Mouse (Mus musculus): ENCODE measurements around the gene Ap3b1. TPM values are rescaled to one million over a fixed set of nuclear protein-coding genes. Genes with fewer than 3 reads are reported as not detected.

Ap3b1 gene
- polyA plus RNA-seq, 1 experiment from 2014 or later = 41.3 TPM

DNA sequence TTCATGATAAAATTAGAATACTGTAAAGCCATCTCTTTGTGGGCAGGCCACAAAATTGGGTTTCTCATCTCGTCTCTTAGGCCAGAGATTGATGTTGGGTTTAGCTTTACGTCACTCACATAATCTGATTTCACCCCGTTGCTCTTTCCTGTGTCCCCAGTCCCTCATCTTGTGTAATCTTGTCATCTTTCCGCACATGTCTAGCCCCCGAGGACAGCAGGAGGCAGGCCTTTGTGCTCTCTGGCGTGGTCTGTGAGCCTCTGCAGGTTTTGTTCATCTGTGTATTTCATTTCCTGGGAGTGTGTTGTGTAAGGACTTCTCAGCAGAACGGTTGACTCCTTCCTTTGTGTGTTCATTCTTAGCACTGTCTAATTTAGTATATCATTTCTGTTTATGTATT, 90.8 kb downstream of the Ap3b1 start:
- WGBS = 77% methylated on average over 7 of the region's 7 CpGs
- no peak for DNase-seq (ENCODE audit: low spot score)

GRCm38 (mm10) chr13:94451229-94451628, 92.5 kb downstream of the Ap3b1 start:
- Histone ChIP-seq H3K4me2 (ENCODE audit: low read depth, low read length, severe bottlenecking) (no peak overlapping the region), H3K9ac (ENCODE audit: low read length) (no peak overlapping the region), H3K4me1 (replicated peaks; ENCODE audit: control insufficient read depth, insufficient read depth, low read length) (no peaks in the 10 kb centered on the region), H3K27me3 (ENCODE audit: control insufficient read depth, insufficient read depth, low read length) (no peaks in the 10 kb centered on the region), H3K27ac (ENCODE audit: low read depth, low read length) (no peak overlapping the region), H3K9me3 (ENCODE audit: control insufficient read depth, low read length) (no peaks in the 10 kb centered on the region), H3K36me3 (ENCODE audit: control insufficient read depth, insufficient read depth, low read length) (no peaks in the 10 kb centered on the region; the same call in 1 of the 2 replicates), H3K4me3 (ENCODE audit: low read depth, low read length) (no peak overlapping the region)
- peak; percentile 56; the same call in 1 of the 2 replicates for ATAC-seq (replicated peaks; ENCODE audit: low FRiP score)
- DNase-seq (ENCODE audit: low spot score) = peak; percentile 71
- WGBS = 51% methylated on average over 6 of the region's 6 CpGs

More for the DNA sequence above, 90.8 kb downstream of the Ap3b1 start:
- no peaks in the 10 kb centered on the region for H3K27me3 ChIP-seq (ENCODE audit: control insufficient read depth, insufficient read depth, low read length)
- H3K4me2 ChIP-seq (ENCODE audit: low read depth, low read length, severe bottlenecking) = no peak overlapping the region
- no peak for ATAC-seq (replicated peaks; ENCODE audit: low FRiP score)
- H3K9ac ChIP-seq (ENCODE audit: low read length) = no peak overlapping the region
- H3K36me3 ChIP-seq (ENCODE audit: control insufficient read depth, insufficient read depth, low read length) = no peaks in the 10 kb centered on the region; the same call in 1 of the 2 replicates
- H3K4me1 ChIP-seq (replicated peaks; ENCODE audit: control insufficient read depth, insufficient read depth, low read length) = no peaks in the 10 kb centered on the region
- H3K27ac ChIP-seq (ENCODE audit: low read depth, low read length) = no peak overlapping the region
- H3K4me3 ChIP-seq (ENCODE audit: low read depth, low read length) = no peak overlapping the region
- no peaks in the 10 kb centered on the region for H3K9me3 ChIP-seq (ENCODE audit: control insufficient read depth, low read length)

- H3K4me3 ChIP-seq (ENCODE audit: low read depth, low read length) = no peak overlapping the region
- ATAC-seq (replicated peaks; ENCODE audit: low FRiP score) = no peak
- 87% methylated on average over 12 of the region's 12 CpGs for WGBS
- no peak overlapping the region for H3K4me2 ChIP-seq (ENCODE audit: low read depth, low read length, severe bottlenecking)
- no peaks in the 10 kb centered on the region for H3K27me3 ChIP-seq (ENCODE audit: control insufficient read depth, insufficient read depth, low read length)
- DNase-seq (ENCODE audit: low spot score) = no peak
- no peaks in the 10 kb centered on the region for H3K9me3 ChIP-seq (ENCODE audit: control insufficient read depth, low read length)
- no peaks in the 10 kb centered on the region for H3K36me3 ChIP-seq (ENCODE audit: control insufficient read depth, insufficient read depth, low read length)
- no peak overlapping the region for H3K27ac ChIP-seq (ENCODE audit: low read depth, low read length)
- H3K9ac ChIP-seq (ENCODE audit: low read length) = no peak overlapping the region
- no peaks in the 10 kb centered on the region for H3K4me1 ChIP-seq (replicated peaks; ENCODE audit: control insufficient read depth, insufficient read depth, low read length)
These were observed 95.4 kb downstream of the Ap3b1 start for GRCm38 (mm10) chr13:94454131-94454530.

DNA sequence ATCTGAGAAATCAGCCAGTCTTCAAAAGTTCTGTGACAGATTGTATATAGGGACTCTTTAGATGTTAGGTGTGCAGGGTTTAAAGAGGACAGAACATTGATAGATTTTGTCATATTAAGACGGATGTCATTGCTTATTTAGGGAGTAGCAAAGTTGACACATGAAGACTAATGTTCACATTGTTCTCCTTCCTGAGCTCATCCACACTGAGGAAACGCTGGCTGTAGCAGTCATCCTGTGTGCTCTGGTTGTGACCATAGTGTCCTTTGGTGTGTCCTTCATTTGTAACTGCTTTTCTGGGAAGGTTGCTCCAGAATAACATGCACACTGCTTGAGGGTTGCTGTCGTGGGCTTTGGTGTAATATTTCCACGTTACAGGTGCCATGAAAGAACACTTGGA, 100.4 kb downstream of the Ap3b1 start:
- Histone ChIP-seq H3K9ac (ENCODE audit: low read length) (no peak overlapping the region), H3K27ac (ENCODE audit: low read depth, low read length) (no peak overlapping the region), H3K4me2 (ENCODE audit: low read depth, low read length, severe bottlenecking) (no peak overlapping the region), H3K9me3 (ENCODE audit: control insufficient read depth, low read length) (no peaks in the 10 kb centered on the region), H3K36me3 (ENCODE audit: control insufficient read depth, insufficient read depth, low read length) (no peaks in the 10 kb centered on the region), H3K4me1 (replicated peaks; ENCODE audit: control insufficient read depth, insufficient read depth, low read length) (no peaks in the 10 kb centered on the region), H3K27me3 (ENCODE audit: control insufficient read depth, insufficient read depth, low read length) (no peaks in the 10 kb centered on the region), H3K4me3 (ENCODE audit: low read depth, low read length) (no peak overlapping the region)
- ATAC-seq (replicated peaks; ENCODE audit: low FRiP score) (no peak), DNase-seq (ENCODE audit: low spot score) (no peak)
- 86% methylated on average over 4 of the region's 4 CpGs for WGBS

DNA sequence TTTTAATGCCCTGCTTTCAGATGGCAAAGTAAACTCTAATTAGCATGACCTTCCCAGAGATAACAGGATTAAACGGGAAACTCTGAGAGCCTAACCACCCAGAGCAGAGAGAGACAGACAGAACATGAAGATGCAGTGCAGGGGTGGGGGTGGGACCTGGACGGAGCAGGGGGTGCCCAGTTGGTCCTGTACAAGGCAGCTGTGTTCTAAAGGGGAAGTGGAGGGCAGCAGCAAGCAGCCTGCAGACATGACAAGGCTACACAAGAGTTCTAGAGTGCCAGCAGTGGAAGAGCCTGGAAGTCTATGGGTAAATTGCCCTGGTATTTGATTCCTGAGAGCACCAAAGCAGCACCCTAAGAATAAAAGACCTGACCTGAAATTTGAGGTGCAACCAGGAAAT, 105.5 kb downstream of the Ap3b1 start:
- DNase-seq (ENCODE audit: low spot score) (no peak), ATAC-seq (replicated peaks; ENCODE audit: low FRiP score) (no peak)
- Histone ChIP-seq H3K9me3 (ENCODE audit: control insufficient read depth, low read length) (no peaks in the 10 kb centered on the region), H3K36me3 (ENCODE audit: control insufficient read depth, insufficient read depth, low read length) (no peaks in the 10 kb centered on the region), H3K27ac (ENCODE audit: low read depth, low read length) (no peak overlapping the region), H3K27me3 (ENCODE audit: control insufficient read depth, insufficient read depth, low read length) (no peaks in the 10 kb centered on the region), H3K9ac (ENCODE audit: low read length) (no peak overlapping the region), H3K4me1 (replicated peaks; ENCODE audit: control insufficient read depth, insufficient read depth, low read length) (no peaks in the 10 kb centered on the region), H3K4me3 (ENCODE audit: low read depth, low read length) (no peak overlapping the region), H3K4me2 (ENCODE audit: low read depth, low read length, severe bottlenecking) (no peak overlapping the region)
- WGBS = 57% methylated on average over 2 of the region's 2 CpGs

DNA sequence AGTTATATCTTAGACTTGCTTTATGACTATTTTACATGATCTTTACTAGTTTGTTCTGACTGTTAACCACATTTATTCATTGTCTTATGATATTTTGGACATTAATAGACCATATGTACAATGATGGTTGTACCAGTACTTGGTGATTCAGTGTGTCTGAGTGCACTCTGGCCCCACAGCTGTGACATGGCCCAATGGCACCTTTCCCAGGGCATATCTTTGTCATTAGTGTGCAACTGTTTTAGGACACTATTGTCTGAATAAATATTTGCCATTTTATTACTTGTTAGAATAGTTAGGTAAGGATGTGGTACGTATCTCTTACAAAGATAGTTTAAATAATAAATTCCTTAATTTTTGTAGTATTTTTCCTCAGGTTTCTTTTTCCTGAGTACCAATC, 109.8 kb downstream of the Ap3b1 start:
- H3K27ac ChIP-seq (ENCODE audit: low read depth, low read length) = no peak overlapping the region
- no peaks in the 10 kb centered on the region for H3K9me3 ChIP-seq (ENCODE audit: control insufficient read depth, low read length)
- no peaks in the 10 kb centered on the region for H3K27me3 ChIP-seq (ENCODE audit: control insufficient read depth, insufficient read depth, low read length)
- H3K36me3 ChIP-seq (ENCODE audit: control insufficient read depth, insufficient read depth, low read length) = no peaks in the 10 kb centered on the region
- no peak overlapping the region for H3K9ac ChIP-seq (ENCODE audit: low read length)
- 90% methylated on average over 1 of the region's 1 CpGs for WGBS
- no peaks in the 10 kb centered on the region for H3K4me1 ChIP-seq (replicated peaks; ENCODE audit: control insufficient read depth, insufficient read depth, low read length)
- no peak overlapping the region for H3K4me2 ChIP-seq (ENCODE audit: low read depth, low read length, severe bottlenecking)
- DNase-seq (ENCODE audit: low spot score) = no peak
- no peak for ATAC-seq (replicated peaks; ENCODE audit: low FRiP score)
- no peak overlapping the region for H3K4me3 ChIP-seq (ENCODE audit: low read depth, low read length)

GRCm38 (mm10) chr13:94471009-94471672, 112.4 kb downstream of the Ap3b1 start:
- Histone ChIP-seq H3K4me2 (ENCODE audit: low read depth, low read length, severe bottlenecking) (no peak overlapping the region), H3K9me3 (ENCODE audit: control insufficient read depth, low read length) (no peaks in the 10 kb centered on the region), H3K27me3 (ENCODE audit: control insufficient read depth, insufficient read depth, low read length) (no peaks in the 10 kb centered on the region), H3K27ac (ENCODE audit: low read depth, low read length) (no peak overlapping the region), H3K4me1 (replicated peaks; ENCODE audit: control insufficient read depth, insufficient read depth, low read length) (no peaks in the 10 kb centered on the region), H3K9ac (ENCODE audit: low read length) (no peak overlapping the region), H3K4me3 (ENCODE audit: low read depth, low read length) (no peak overlapping the region), H3K36me3 (ENCODE audit: control insufficient read depth, insufficient read depth, low read length) (no peaks in the 10 kb centered on the region)
- 91% methylated on average over 11 of the region's 11 CpGs for WGBS
- DNase-seq (ENCODE audit: low spot score) (no peak), ATAC-seq (replicated peaks; ENCODE audit: low FRiP score) (no peak)

DNA sequence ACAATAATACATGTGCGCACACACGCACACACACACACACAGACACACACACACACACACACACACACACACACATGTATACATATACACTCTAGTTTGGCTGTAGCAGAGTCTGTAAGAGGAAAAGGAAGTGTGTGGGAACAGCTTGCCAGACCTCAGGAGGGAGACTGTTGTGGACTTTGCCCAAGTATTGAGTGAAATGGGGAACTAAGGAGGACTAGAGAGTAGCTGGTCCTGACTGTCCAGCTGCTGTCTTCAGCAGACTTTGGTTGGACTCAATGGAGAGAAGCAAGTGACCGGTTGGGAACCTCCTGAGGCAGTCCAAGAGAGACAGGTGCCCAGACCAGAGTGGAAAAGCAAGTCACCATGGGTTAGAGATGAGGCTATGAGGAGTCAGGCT, 117.4 kb downstream of the Ap3b1 start:
- no peak overlapping the region for H3K27ac ChIP-seq (ENCODE audit: low read depth, low read length)
- H3K4me2 ChIP-seq (ENCODE audit: low read depth, low read length, severe bottlenecking) = no peak overlapping the region
- 90% methylated on average over 3 of the region's 3 CpGs for WGBS
- no peaks in the 10 kb centered on the region for H3K27me3 ChIP-seq (ENCODE audit: control insufficient read depth, insufficient read depth, low read length)
- no peaks in the 10 kb centered on the region for H3K9me3 ChIP-seq (ENCODE audit: control insufficient read depth, low read length)
- no peaks in the 10 kb centered on the region for H3K4me1 ChIP-seq (replicated peaks; ENCODE audit: control insufficient read depth, insufficient read depth, low read length)
- no peak for ATAC-seq (replicated peaks; ENCODE audit: low FRiP score)
- no peak overlapping the region for H3K9ac ChIP-seq (ENCODE audit: low read length)
- DNase-seq (ENCODE audit: low spot score) = no peak
- no peak overlapping the region for H3K4me3 ChIP-seq (ENCODE audit: low read depth, low read length)
- peaks cover 5% of the 10 kb centered on the region; the same call in 1 of the 2 replicates for H3K36me3 ChIP-seq (ENCODE audit: control insufficient read depth, insufficient read depth, low read length)

- no peaks in the 10 kb centered on the region for H3K9me3 ChIP-seq (ENCODE audit: control insufficient read depth, low read length)
- H3K27me3 ChIP-seq (ENCODE audit: control insufficient read depth, insufficient read depth, low read length) = no peaks in the 10 kb centered on the region
- H3K4me3 ChIP-seq (ENCODE audit: low read depth, low read length) = no peak overlapping the region
- no peak overlapping the region for H3K27ac ChIP-seq (ENCODE audit: low read depth, low read length)
- DNase-seq (ENCODE audit: low spot score) = no peak
- 80% methylated on average over 7 of the region's 7 CpGs for WGBS
- no peak overlapping the region for H3K9ac ChIP-seq (ENCODE audit: low read length)
- no peak for ATAC-seq (replicated peaks; ENCODE audit: low FRiP score)
- peaks cover 5% of the 10 kb centered on the region; the same call in 1 of the 2 replicates for H3K36me3 ChIP-seq (ENCODE audit: control insufficient read depth, insufficient read depth, low read length)
- H3K4me2 ChIP-seq (ENCODE audit: low read depth, low read length, severe bottlenecking) = no peak overlapping the region
- no peaks in the 10 kb centered on the region for H3K4me1 ChIP-seq (replicated peaks; ENCODE audit: control insufficient read depth, insufficient read depth, low read length)
These were observed 121.5 kb downstream of the Ap3b1 start for GRCm38 (mm10) chr13:94480256-94480655.
